Mouse (Mus musculus) brain, embryonic 14.5 days (tissue): ENCODE data around the gene Macrod2.

ENCODE experiments used
- CTCF ChIP-seq: fragments of 200-500 bp; IDR thresholded peaks from 2 replicates; pipeline ENCODE4 v1.5.1; 2012; ENCODE audit warnings: inconsistent platforms, mild to moderate bottlenecking, moderate library complexity, borderline replicate concordance; ENCODE audit not compliant: insufficient read depth, insufficient read length; ENCODE audit errors: extremely low read depth
- POLR2A ChIP-seq: fragments of 200-500 bp; IDR thresholded peaks from 2 replicates; pipeline ENCODE4 v1.6.1; 2012; ENCODE audit warnings: mild to moderate bottlenecking, inconsistent platforms, borderline replicate concordance; ENCODE audit not compliant: poor library complexity, insufficient read depth, insufficient read length, severe bottlenecking; ENCODE audit errors: extremely low read depth

GRCm38 (mm10) chr2:142169649-142170048 lies 1774.5 kb downstream of the Macrod2 start:
- TF ChIP-seq CTCF, result no peak
- no peak for TF ChIP-seq POLR2A
